Mouse (Mus musculus) neural tube, embryonic 14.5 days (tissue): ENCODE measurements at regions not wholly inside any gene's neighbourhood (a gene's known extent, or its start where the extent isn't known, plus 50 kb on each side); places are given as distances from the start of the nearest gene placed in this dataset.

Source experiments
- ATAC-seq: fragments of 200-750 bp; cut with Nextera tagmentation; 2 replicates; pipeline ENCODE4 v1.8.0; 2017; ENCODE audit warnings: low read depth, mild to moderate bottlenecking, moderate TSS enrichment, moderate library complexity
- H3K27ac ChIP-seq: fragments of 300-500 bp; sonication (generic); 2 replicates; pipeline ENCODE4 v1.5.1; 2014; ENCODE audit warnings: low read depth, mild to moderate bottlenecking, control low read depth, low read length, moderate library complexity, mixed read lengths
- H3K27me3 ChIP-seq: fragments of 300-500 bp; sonication (generic); 2 replicates; pipeline ENCODE4 v1.6.1; 2014; ENCODE audit warnings: low read length; ENCODE audit not compliant: control insufficient read depth, insufficient read depth
- H3K36me3 ChIP-seq: fragments of 300-500 bp; sonication (generic); 2 replicates; pipeline ENCODE4 v1.6.1; 2014; ENCODE audit warnings: low read length, mixed read lengths; ENCODE audit not compliant: control insufficient read depth, insufficient read depth
- H3K4me1 ChIP-seq: fragments of 300-500 bp; sonication (generic); 2 replicates; pipeline ENCODE4 v1.6.1; 2014; ENCODE audit warnings: low read length; ENCODE audit not compliant: control insufficient read depth, insufficient read depth
- H3K4me2 ChIP-seq: fragments of 300-500 bp; sonication (generic); 2 replicates; pipeline ENCODE4 v1.6.1; 2014; ENCODE audit warnings: mild to moderate bottlenecking, low read depth, low read length, control low read depth
- H3K4me3 ChIP-seq: fragments of 300-500 bp; sonication (generic); 2 replicates; pipeline ENCODE4 v1.5.1; 2014; ENCODE audit warnings: low read depth, low read length, control low read depth, mixed read lengths
- H3K9ac ChIP-seq: fragments of 300-500 bp; sonication (generic); replicated peaks from 2 replicates; pipeline ENCODE4 v1.6.1; 2014; ENCODE audit warnings: low read depth, mild to moderate bottlenecking, control low read depth, low read length, mixed read lengths
- H3K9me3 ChIP-seq: fragments of 300-500 bp; sonication (generic); 2 replicates; pipeline ENCODE4 v1.6.1; 2016; ENCODE audit warnings: low read length; ENCODE audit not compliant: control insufficient read depth
- WGBS: fragments of 180-500 bp; shearing (Covaris S2); extraction: QIAGEN DNeasy Blood & Tissue Kit; methylation state at CpG from one replicate; pipeline ENCODE4 v1.1.7; 2014; 5-methylcytosine and 5-hydroxymethylcytosine counted together

GRCm38 (mm10) chr6:10970587-10971138 is 936.6 kb downstream of the Ndufa4 start:
- Histone ChIP-seq H3K36me3 (no peaks in the 10 kb centered on the region), H3K4me2 (peak overlapping the region; percentile 14; the same call in 1 of the 2 replicates), H3K4me3 (no peak overlapping the region), H3K4me1 (peaks cover 15% of the 10 kb centered on the region), H3K27ac (peak overlapping the region; percentile 72), H3K9ac (no peak overlapping the region), H3K9me3 (no peaks in the 10 kb centered on the region), H3K27me3 (no peaks in the 10 kb centered on the region)
- 4% methylated on average over 11 of the region's 11 CpGs for WGBS
- ATAC-seq = peak; percentile 79

- ATAC-seq = peak; percentile 92
- no peak overlapping the region for H3K4me3 ChIP-seq
- no peaks in the 10 kb centered on the region for H3K27me3 ChIP-seq
- H3K36me3 ChIP-seq = no peaks in the 10 kb centered on the region
- H3K27ac ChIP-seq = peak overlapping the region; percentile 36; the same call in 1 of the 2 replicates
- peak overlapping the region; percentile 14; the same call in 1 of the 2 replicates for H3K4me2 ChIP-seq
- peaks cover 15% of the 10 kb centered on the region for H3K4me1 ChIP-seq
- WGBS = 5% methylated on average over 7 of the region's 7 CpGs
- H3K9ac ChIP-seq = no peak overlapping the region
- H3K9me3 ChIP-seq = no peaks in the 10 kb centered on the region
These were observed 937.3 kb downstream of the Ndufa4 start for GRCm38 (mm10) chr6:10969841-10970536.

DNA sequence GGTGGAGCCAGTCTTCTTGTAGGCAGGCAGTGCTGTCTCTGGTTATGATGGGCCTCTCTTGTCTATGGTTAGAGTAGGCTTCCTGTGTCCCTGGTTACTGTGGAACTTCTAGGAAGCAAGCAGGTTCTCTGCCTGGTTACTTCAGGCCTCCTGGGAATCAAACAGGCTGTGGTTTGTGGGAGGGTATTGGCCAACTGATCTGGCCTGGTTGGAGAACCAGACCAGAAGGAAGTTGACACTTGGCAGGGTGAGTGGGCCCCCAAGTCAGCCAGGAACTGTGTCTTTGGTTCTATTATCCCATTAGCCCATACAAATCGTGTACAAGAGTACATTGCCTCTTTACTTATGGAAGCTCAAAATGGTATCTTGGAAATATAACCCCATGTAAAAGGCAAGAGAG is 963.8 kb downstream of the Ndufa4 start:
- no peak overlapping the region for H3K4me3 ChIP-seq
- ATAC-seq = no peak
- no peaks in the 10 kb centered on the region for H3K9me3 ChIP-seq
- no peaks in the 10 kb centered on the region for H3K27me3 ChIP-seq
- no peaks in the 10 kb centered on the region for H3K36me3 ChIP-seq
- H3K9ac ChIP-seq = no peak overlapping the region
- 89% methylated on average over 1 of the region's 1 CpGs for WGBS
- no peak overlapping the region for H3K4me2 ChIP-seq
- no peak overlapping the region for H3K27ac ChIP-seq
- H3K4me1 ChIP-seq = no peaks in the 10 kb centered on the region

DNA sequence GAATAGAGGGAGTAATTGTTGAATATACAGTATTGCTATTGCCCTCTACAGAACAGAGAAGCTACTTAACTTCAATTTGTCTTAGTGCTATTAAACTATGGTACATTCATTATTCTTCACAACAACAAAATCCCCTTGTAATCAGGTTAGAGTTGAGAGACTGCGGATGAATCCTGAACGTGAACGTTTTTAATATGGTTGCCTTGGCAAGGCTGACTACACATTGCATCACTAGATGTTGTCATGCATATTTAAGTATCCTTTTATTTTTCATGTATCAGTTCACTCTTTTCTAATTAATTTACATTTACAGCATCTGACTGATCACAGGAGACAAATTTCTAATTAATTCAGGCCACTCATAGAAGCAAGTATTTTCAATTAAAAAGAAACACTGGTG is 965.8 kb downstream of the Ndufa4 start:
- H3K27ac ChIP-seq = no peak overlapping the region
- 69% methylated on average over 3 of the region's 3 CpGs for WGBS
- no peak for ATAC-seq
- no peaks in the 10 kb centered on the region for H3K27me3 ChIP-seq
- no peak overlapping the region for H3K4me3 ChIP-seq
- no peak overlapping the region for H3K9ac ChIP-seq
- H3K4me1 ChIP-seq = no peaks in the 10 kb centered on the region
- no peaks in the 10 kb centered on the region for H3K36me3 ChIP-seq
- no peaks in the 10 kb centered on the region for H3K9me3 ChIP-seq
- H3K4me2 ChIP-seq = no peak overlapping the region
